Mouse (Mus musculus) midbrain, postnatal 0 days (tissue): ENCODE data around the gene Zfp978. TPM values are rescaled to one million over a fixed set of nuclear protein-coding genes. Genes with fewer than 3 reads are reported as not detected.
"Not testable (repeated sequence)": the region's sequence is repeated elsewhere in the genome, so short reads cannot be mapped to it uniquely, and the experiment has no call there.

ENCODE experiments used
- ATAC-seq: fragments of 200-750 bp; cut with Nextera tagmentation; 2 replicates; pipeline ENCODE4 v1.8.0; 2017; ENCODE audit warnings: moderate number of reproducible peaks, mild to moderate bottlenecking, moderate TSS enrichment, moderate library complexity; ENCODE audit not compliant: low FRiP score
- DNase-seq: peaks from one replicate; pipeline ENCODE4 v3.0.0-alpha.2; 2015; ENCODE audit warnings: low spot score
- H3K27ac ChIP-seq: fragments of 300-500 bp; sonication (generic); 2 replicates; pipeline ENCODE4 v1.5.1; 2014; ENCODE audit warnings: low read depth, mild to moderate bottlenecking, low read length, mixed read lengths
- H3K27me3 ChIP-seq: fragments of 300-500 bp; sonication (generic); 2 replicates; pipeline ENCODE4 v1.6.1; 2014; ENCODE audit warnings: low read length, control low read depth, mixed read lengths; ENCODE audit not compliant: insufficient read depth
- H3K36me3 ChIP-seq: fragments of 300-500 bp; sonication (generic); 2 replicates; pipeline ENCODE4 v1.6.1; 2014; ENCODE audit warnings: low read length, control low read depth, mixed read lengths; ENCODE audit not compliant: insufficient read depth
- H3K4me1 ChIP-seq: fragments of 300-500 bp; sonication (generic); 2 replicates; pipeline ENCODE4 v1.6.1; 2014; ENCODE audit warnings: mild to moderate bottlenecking, control low read depth, antibody characterized with exemption, low read length, mixed read lengths; ENCODE audit not compliant: insufficient read depth
- H3K4me2 ChIP-seq: fragments of 300-500 bp; sonication (generic); 2 replicates; pipeline ENCODE4 v1.6.1; 2014; ENCODE audit warnings: low read depth, mild to moderate bottlenecking, low read length, mixed read lengths; ENCODE audit not compliant: poor library complexity, severe bottlenecking
- H3K4me3 ChIP-seq: fragments of 300-500 bp; sonication (generic); 2 replicates; pipeline ENCODE4 v1.5.1; 2014; ENCODE audit warnings: low read depth, mild to moderate bottlenecking, low read length, moderate library complexity
- H3K9ac ChIP-seq: fragments of 300-500 bp; sonication (generic); replicated peaks from 2 replicates; pipeline ENCODE4 v1.6.1; 2014; ENCODE audit warnings: mild to moderate bottlenecking, low read length, moderate library complexity, mixed read lengths; ENCODE audit not compliant: poor library complexity, severe bottlenecking
- H3K9me3 ChIP-seq: fragments of 300-500 bp; sonication (generic); 2 replicates; pipeline ENCODE4 v1.6.1; 2016; ENCODE audit warnings: low read length, control low read depth
- WGBS: fragments of 180-500 bp; shearing (Covaris S2); extraction: QIAGEN DNeasy Blood & Tissue Kit; methylation state at CpG from one replicate; pipeline ENCODE4 v1.1.7; 2014; 5-methylcytosine and 5-hydroxymethylcytosine counted together
- polyA plus RNA-seq: library from polyadenylated mRNA; unstranded; fragments of >200 nt; fragmentation: Nextera tagmentation; extraction: Ambion mirVana; gene quantifications from 2 replicates; pipeline ENCODE4 v1.2.1, GENCODE M21; 2015
- total RNA-seq: library from RNA; depleted of rRNA; stranded (reverse); fragments of >200 nt; gene quantifications from 2 replicates; pipeline ENCODE4 v1.2.3, GENCODE M21; 2014

Zfp978 gene
- total and polyA plus RNA-seq, 2 experiments from 2014 or later = not detected

GRCm38 (mm10) chr4:147347300-147347699 lies 13.8 kb upstream of the Zfp978 start:
- H3K9me3 ChIP-seq = peaks cover 61% of the 10 kb centered on the region
- DNase-seq, H3K36me3 ChIP-seq, H3K9ac ChIP-seq, H3K4me1 ChIP-seq, ATAC-seq, H3K4me2 ChIP-seq, H3K27ac ChIP-seq, H3K4me3 ChIP-seq, H3K27me3 ChIP-seq: not testable (repeated sequence)
- 58% methylated on average over 4 of the region's 4 CpGs for WGBS

DNA sequence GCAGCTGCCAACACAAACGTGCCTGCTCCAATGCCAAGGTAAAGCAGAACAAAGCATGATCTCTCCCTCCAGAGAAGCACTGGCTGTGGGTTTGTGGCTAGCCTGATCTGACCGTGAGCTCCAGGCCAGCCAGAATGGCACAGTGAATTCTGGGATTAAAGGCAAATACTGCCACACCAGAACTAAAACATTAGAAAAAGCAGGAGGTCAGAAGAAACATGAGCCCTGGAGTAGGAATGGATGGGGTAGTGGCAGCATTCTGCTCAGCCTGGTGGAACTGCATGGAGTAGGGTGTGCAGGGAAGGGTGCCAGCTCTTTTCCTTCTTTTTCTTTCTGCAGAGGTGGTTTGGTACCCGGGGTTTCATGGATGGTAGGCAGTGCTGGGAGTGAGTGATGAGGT lies 13.2 kb upstream of the Zfp978 start:
- H3K9me3 ChIP-seq = peaks cover 59% of the 10 kb centered on the region
- not testable (repeated sequence) for H3K4me3 ChIP-seq, H3K4me1 ChIP-seq, H3K27ac ChIP-seq, H3K9ac ChIP-seq, H3K36me3 ChIP-seq, H3K4me2 ChIP-seq, DNase-seq, ATAC-seq, H3K27me3 ChIP-seq
- 70% methylated on average over 1 of the region's 3 CpGs for WGBS

DNA sequence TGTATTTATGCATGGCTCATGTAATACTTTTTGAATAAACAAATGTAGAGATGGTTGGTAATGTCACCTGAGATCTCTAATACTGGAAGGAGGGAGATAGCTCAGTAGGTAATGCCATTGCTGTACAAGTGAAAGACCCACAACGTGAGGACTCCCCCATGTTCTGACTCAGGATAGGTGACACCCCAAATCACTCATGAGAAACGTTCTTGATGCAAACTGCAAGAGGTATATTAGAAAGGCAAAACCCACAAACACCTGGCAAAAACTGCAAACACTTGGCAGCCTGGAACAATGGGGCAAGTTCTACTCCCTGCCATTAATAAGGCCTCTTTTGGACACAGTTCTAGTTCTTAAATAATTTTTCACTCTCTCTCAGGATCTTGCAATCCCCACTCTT lies 12.7 kb upstream of the Zfp978 start:
- ATAC-seq, H3K27ac ChIP-seq, H3K9ac ChIP-seq, H3K36me3 ChIP-seq, H3K4me2 ChIP-seq, DNase-seq, H3K4me3 ChIP-seq, H3K4me1 ChIP-seq, H3K27me3 ChIP-seq: not testable (repeated sequence)
- WGBS = 73% methylated on average over 2 of the region's 2 CpGs
- peaks cover 56% of the 10 kb centered on the region for H3K9me3 ChIP-seq

DNA sequence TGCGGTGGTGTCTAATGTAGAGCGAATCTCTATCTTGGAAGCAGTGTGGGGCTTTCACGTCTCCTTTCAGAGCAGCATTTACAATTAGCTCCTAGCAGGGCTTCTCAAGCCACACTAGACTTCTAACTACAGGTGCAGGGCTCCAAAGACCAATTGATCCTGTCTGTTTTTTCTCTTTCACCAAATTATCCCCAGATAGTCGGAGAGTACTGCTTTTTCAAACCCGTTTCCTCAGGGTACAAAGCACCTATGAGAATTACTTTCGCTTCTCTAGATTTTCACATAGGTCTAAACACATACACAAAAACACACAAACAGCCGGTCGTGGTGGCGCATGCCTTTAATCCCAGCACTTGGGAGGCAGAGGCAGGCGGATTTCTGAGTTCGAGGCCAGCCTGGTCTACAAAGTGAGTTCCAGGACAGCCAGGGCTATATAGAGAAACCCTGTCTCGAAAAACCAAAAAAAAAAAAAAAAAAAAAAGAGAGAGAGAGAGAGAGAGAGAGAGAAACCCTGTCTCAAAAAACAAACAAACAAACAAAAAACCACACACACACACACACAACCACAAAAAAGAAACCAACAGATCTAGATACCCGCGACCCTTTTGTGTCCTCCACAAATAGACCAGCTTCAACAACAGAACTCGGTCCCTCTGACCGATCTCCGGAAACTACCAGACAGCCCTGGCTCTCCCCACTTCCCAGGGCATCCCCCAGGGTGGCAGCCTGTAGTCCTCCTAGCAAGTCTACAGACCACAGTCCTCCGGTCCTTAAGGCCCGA lies 12.0 kb upstream of the Zfp978 start:
- H3K36me3 ChIP-seq, H3K4me2 ChIP-seq, H3K27me3 ChIP-seq, H3K4me3 ChIP-seq, H3K27ac ChIP-seq, DNase-seq, H3K9ac ChIP-seq, H3K4me1 ChIP-seq, ATAC-seq: not testable (repeated sequence)
- 90% methylated on average over 18 of the region's 19 CpGs for WGBS
- peaks cover 49% of the 10 kb centered on the region for H3K9me3 ChIP-seq

DNA sequence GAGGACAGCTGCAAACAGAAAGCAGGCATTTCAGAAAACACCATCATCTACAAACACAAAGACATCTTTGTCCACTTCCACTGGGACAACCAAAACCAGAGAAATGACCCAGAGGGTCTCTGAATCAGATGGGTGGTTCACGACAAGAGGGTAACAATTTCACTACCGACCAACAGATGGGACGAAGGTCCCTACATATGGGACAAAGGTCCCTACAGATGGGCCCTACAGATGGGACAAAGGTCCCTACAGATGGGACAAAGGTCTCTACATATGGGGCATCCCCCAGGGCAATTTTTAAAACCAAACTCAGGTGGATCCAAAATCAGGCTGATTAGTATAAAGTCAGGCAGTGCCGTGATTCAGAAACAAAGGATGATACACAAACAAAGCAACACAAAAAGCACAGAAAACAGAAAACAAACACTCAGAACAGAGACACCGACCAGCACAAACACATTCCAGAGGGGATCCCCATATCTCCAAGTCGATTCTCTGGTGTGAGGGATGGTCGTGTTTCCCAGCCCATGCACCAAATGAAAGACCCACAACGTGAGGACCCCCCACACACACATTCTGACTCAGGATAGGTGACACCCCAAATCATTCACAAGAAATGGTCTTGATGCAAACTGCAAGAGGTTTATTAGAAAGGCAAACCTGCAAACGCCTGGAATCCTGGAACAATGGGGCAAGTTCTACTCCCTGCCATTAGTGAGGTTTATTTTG lies 11.3 kb upstream of the Zfp978 start:
- not testable (repeated sequence) for H3K4me3 ChIP-seq, H3K4me1 ChIP-seq, DNase-seq, H3K36me3 ChIP-seq, H3K9ac ChIP-seq, H3K27ac ChIP-seq, ATAC-seq, H3K27me3 ChIP-seq, H3K4me2 ChIP-seq
- peaks cover 53% of the 10 kb centered on the region for H3K9me3 ChIP-seq
- 87% methylated on average over 9 of the region's 9 CpGs for WGBS

- H3K27ac ChIP-seq, H3K4me2 ChIP-seq, H3K27me3 ChIP-seq, H3K4me3 ChIP-seq, H3K36me3 ChIP-seq, ATAC-seq, H3K4me1 ChIP-seq, DNase-seq, H3K9ac ChIP-seq: not testable (repeated sequence)
- peaks cover 53% of the 10 kb centered on the region for H3K9me3 ChIP-seq
- WGBS = 85% methylated on average over 2 of the region's 2 CpGs
Observed at GRCm38 (mm10) chr4:147350541-147350940, 10.6 kb upstream of the Zfp978 start.

GRCm38 (mm10) chr4:147351376-147351980 lies 9.6 kb upstream of the Zfp978 start:
- WGBS = 84% methylated on average over 10 of the region's 13 CpGs
- not testable (repeated sequence) for ATAC-seq, H3K9ac ChIP-seq, H3K4me1 ChIP-seq, H3K4me3 ChIP-seq, H3K27ac ChIP-seq, DNase-seq, H3K4me2 ChIP-seq, H3K36me3 ChIP-seq, H3K27me3 ChIP-seq
- H3K9me3 ChIP-seq = peaks cover 49% of the 10 kb centered on the region

GRCm38 (mm10) chr4:147353626-147354025 lies 7.5 kb upstream of the Zfp978 start:
- H3K9ac ChIP-seq, H3K4me3 ChIP-seq, H3K4me1 ChIP-seq, H3K27ac ChIP-seq, H3K4me2 ChIP-seq, H3K27me3 ChIP-seq, DNase-seq, H3K36me3 ChIP-seq, ATAC-seq: not testable (repeated sequence)
- 76% methylated on average over 4 of the region's 4 CpGs for WGBS
- peaks cover 33% of the 10 kb centered on the region for H3K9me3 ChIP-seq
